Mouse (Mus musculus) hindbrain, embryonic 13.5 days (tissue): ENCODE measurements around the gene Gpr141. TPM values are rescaled to one million over a fixed set of nuclear protein-coding genes. Genes with fewer than 3 reads are reported as not detected.

Source experiments
- ATAC-seq: fragments of 200-750 bp; cut with Nextera tagmentation; 2 replicates; pipeline ENCODE4 v1.8.0; 2017; ENCODE audit warnings: moderate TSS enrichment; ENCODE audit not compliant: low FRiP score
- H3K27ac ChIP-seq: fragments of 300-500 bp; sonication (generic); 2 replicates; pipeline ENCODE4 v1.5.1; 2015; ENCODE audit warnings: inconsistent platforms, mild to moderate bottlenecking, moderate library complexity
- H3K27me3 ChIP-seq: fragments of 300-500 bp; sonication (generic); 2 replicates; pipeline ENCODE4 v1.6.1; 2015; ENCODE audit warnings: mild to moderate bottlenecking, inconsistent platforms
- H3K36me3 ChIP-seq: fragments of 300-500 bp; sonication (generic); 2 replicates; pipeline ENCODE4 v1.6.1; 2015; ENCODE audit warnings: mild to moderate bottlenecking, inconsistent platforms
- H3K4me1 ChIP-seq: fragments of 300-500 bp; sonication (generic); replicated peaks from 2 replicates; pipeline ENCODE4 v1.6.1; 2015; ENCODE audit warnings: inconsistent platforms
- H3K4me2 ChIP-seq: fragments of 300-500 bp; sonication (generic); 2 replicates; pipeline ENCODE4 v1.6.1; 2015; ENCODE audit warnings: inconsistent platforms, mild to moderate bottlenecking, moderate library complexity
- H3K4me3 ChIP-seq: fragments of 300-500 bp; sonication (generic); 2 replicates; pipeline ENCODE4 v1.5.1; 2015; ENCODE audit warnings: mild to moderate bottlenecking, inconsistent platforms
- H3K9ac ChIP-seq: fragments of 300-500 bp; sonication (generic); 2 replicates; pipeline ENCODE4 v1.6.1; 2015; ENCODE audit warnings: mild to moderate bottlenecking, inconsistent platforms
- H3K9me3 ChIP-seq: fragments of 300-500 bp; sonication (generic); 2 replicates; pipeline ENCODE4 v1.6.1; 2016; ENCODE audit warnings: inconsistent platforms
- whole genome bisulfite sequencing: fragments of 180-500 bp; shearing (Covaris S2); methylation state at CpG from one replicate; pipeline ENCODE4 v1.1.7; 2015; 5-methylcytosine and 5-hydroxymethylcytosine counted together
- polyA plus RNA-seq: library from polyadenylated mRNA; unstranded; fragments of >200 nt; fragmentation: Nextera tagmentation; extraction: Ambion mirVana; gene quantifications from 2 replicates; pipeline ENCODE4 v1.2.1, GENCODE M21; 2015

Gpr141 gene
- polyA plus RNA-seq, 1 experiment from 2014 or later: not detected

DNA sequence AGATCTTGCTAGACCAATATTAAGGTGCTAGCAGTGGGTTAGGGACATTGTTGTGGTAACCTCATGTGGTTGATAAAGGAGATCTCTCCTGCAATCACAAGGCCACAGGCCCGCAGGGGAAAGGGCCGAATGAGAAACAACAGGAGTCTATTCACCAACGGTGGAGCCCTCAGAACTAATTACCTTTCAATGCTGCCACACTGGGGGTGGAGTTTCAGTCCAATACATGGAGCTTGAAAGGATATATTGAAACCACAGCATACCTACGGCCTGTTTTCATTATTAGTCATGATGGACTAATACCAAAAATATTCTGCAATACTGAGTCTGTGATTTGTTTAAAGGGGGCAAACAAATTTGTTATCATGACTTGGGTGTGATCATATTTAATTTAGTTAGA lies 120.3 kb downstream of the Gpr141 start:
- Histone ChIP-seq H3K4me1 (no peaks in the 10 kb centered on the region), H3K27me3 (no peaks in the 10 kb centered on the region), H3K9me3 (no peaks in the 10 kb centered on the region), H3K27ac (no peak overlapping the region), H3K4me2 (no peak overlapping the region), H3K36me3 (no peaks in the 10 kb centered on the region), H3K4me3 (no peak overlapping the region), H3K9ac (no peak overlapping the region)
- WGBS: 47% methylated on average over 4 of the region's 4 CpGs
- no peak for ATAC-seq

DNA sequence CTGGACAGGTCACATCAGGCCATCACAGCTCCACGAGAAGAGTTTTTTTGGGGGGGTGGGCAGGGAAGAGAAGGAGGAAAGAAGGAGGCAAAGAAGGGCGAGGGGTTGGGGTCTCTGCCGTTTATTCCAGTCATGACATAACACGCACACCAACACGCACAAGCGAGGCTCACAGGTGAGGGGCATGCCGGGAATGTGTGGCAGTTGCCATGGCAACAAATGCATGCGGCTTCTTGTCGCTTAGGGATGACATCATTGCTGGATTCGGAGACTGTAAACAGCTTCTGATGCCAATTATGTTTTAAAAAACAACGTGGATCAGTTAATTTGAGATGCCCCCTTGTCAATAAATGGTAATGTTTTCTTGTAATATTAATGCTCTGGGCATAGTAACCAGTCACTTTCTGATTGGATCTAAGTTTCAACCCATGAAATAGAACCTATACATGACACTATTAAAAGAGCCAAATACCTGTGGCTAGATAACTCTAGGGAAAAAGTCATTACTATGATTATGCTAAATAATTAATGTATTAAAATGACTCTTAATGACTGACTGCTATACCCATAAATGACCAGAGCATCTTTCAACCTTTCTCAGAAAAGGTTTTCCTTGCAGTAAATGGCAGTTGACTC lies 122.5 kb downstream of the Gpr141 start:
- H3K4me3 ChIP-seq: no peak overlapping the region
- 0 out of 2 replicates have a peak, but pooled peaks cover 5% of the 10 kb centered on the region for H3K27me3 ChIP-seq
- peak; percentile 72 for ATAC-seq
- H3K9me3 ChIP-seq: no peaks in the 10 kb centered on the region
- 65% methylated on average over 11 of the region's 11 CpGs for WGBS
- no peak overlapping the region; the same call in 1 of the 2 replicates for H3K4me2 ChIP-seq
- H3K9ac ChIP-seq: no peak overlapping the region
- no peaks in the 10 kb centered on the region for H3K4me1 ChIP-seq
- H3K36me3 ChIP-seq: no peaks in the 10 kb centered on the region
- H3K27ac ChIP-seq: no peak overlapping the region

DNA sequence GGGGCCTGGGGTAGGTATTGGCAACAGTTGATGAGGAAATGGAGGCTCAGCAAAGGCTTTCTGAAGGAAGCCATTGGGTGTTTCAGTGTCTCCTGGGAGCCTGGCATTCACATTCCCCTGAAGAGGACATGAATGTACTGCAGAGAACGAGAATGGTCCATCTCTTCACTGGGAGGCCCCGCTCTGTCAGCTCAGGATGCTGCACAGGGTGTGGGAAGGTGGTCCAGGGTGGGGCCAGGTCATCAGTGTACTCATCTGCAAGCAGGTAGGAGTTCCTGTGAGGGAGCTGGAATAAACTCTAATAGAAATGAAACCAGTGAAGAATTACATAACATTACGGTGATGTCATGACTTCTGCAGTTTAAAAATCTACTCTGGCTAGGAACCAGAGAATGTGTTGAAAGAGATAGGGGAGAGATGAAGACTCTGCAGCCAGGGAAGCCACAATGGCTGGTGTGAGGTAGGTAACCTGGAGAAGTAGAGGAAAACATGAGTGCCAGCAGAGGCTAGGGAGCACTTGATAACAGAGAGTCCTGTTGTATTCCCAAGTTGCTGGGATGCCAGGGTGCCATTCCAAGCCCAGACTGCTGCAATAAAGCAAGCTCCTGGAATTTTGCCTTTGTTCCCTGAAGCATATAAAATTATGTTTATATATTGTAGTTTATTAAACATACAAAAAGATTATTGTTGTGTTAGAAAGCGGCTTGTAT lies 123.2 kb downstream of the Gpr141 start:
- Histone ChIP-seq H3K4me2 (no peak overlapping the region; the same call in 1 of the 2 replicates), H3K36me3 (no peaks in the 10 kb centered on the region), H3K27me3 (0 out of 2 replicates have a peak, but pooled peaks cover 5% of the 10 kb centered on the region), H3K4me1 (no peaks in the 10 kb centered on the region), H3K27ac (no peak overlapping the region), H3K4me3 (no peak overlapping the region), H3K9me3 (no peaks in the 10 kb centered on the region), H3K9ac (no peak overlapping the region)
- 0 out of 2 replicates have a peak, but pooled peaks have one; percentile 3 for ATAC-seq
- WGBS: 79% methylated on average over 4 of the region's 4 CpGs

Other genes starting within 250 kb of the Gpr141 start
- gene Epdr1, start 204.3 kb downstream of the Gpr141 start, polyA plus RNA-seq: 17.0 and 18.5 TPM in 2 replicates
- gene Sfrp4, start 201.2 kb downstream of the Gpr141 start, polyA plus RNA-seq: 2.0 and 2.2 TPM in 2 replicates
- gene Nme8, start 126.5 kb downstream of the Gpr141 start, polyA plus RNA-seq: 0.14 TPM in 1 of 2 replicates, not detected in the other